Mouse (Mus musculus) erythroblast, adult 5-6 weeks (primary cell): Measurements from ENCODE around the gene Tpst2. TPM values are rescaled to one million over a fixed set of nuclear protein-coding genes. Genes with fewer than 3 reads are reported as not detected.
"Not testable (repeated sequence)": the region's sequence is repeated elsewhere in the genome, so short reads cannot be mapped to it uniquely, and the experiment has no call there.

Experiments
- ATAC-seq: replicated peaks from 2 replicates; pipeline ENCODE4 v1.8.0; 2016; ENCODE audit warnings: moderate number of reproducible peaks, mild to moderate bottlenecking, moderate TSS enrichment, inconsistent platforms; ENCODE audit not compliant: poor library complexity, low FRiP score, severe bottlenecking
- total RNA-seq, 2 experiments: library from RNA; stranded (forward) in 1 of 2; stranded (reverse) in 1 of 2; fragments of 150-400 nt in 1 of 2; fragments of 200-764, 138-1000 nt in 1 of 2; gene quantifications; 2 replicates each; pipeline versions ENCODE4 v1.2.3 to v1.2.4; 2015 to 2017; ENCODE audit warnings: low replicate concordance in 2 of 2

The Tpst2 gene
- total RNA-seq, 2 experiments from 2014 or later = 5.0 to 11.7 TPM

GRCm38 (mm10) chr5:112294696-112295095 lies 18.2 kb downstream of the Tpst2 start:
- no peak for ATAC-seq

- ATAC-seq = no peak
These were observed 18.7 kb downstream of the Tpst2 start for GRCm38 (mm10) chr5:112295162-112295561.

- no peak for ATAC-seq
These were observed 19.1 kb downstream of the Tpst2 start for GRCm38 (mm10) chr5:112295564-112295963.

GRCm38 (mm10) chr5:112296404-112297181 lies 20.1 kb downstream of the Tpst2 start:
- ATAC-seq = 0 out of 2 replicates have a peak, but pooled peaks have one; percentile 27

GRCm38 (mm10) chr5:112297257-112297656 lies 20.8 kb downstream of the Tpst2 start:
- no peak for ATAC-seq

- ATAC-seq = no peak
These were observed 21.9 kb downstream of the Tpst2 start for GRCm38 (mm10) chr5:112298226-112298988.

GRCm38 (mm10) chr5:112299399-112299798 lies 22.9 kb downstream of the Tpst2 start:
- ATAC-seq = no peak

- no peak for ATAC-seq
These were observed 23.6 kb downstream of the Tpst2 start for GRCm38 (mm10) chr5:112300112-112300511.

GRCm38 (mm10) chr5:112300721-112301308 lies 24.3 kb downstream of the Tpst2 start:
- ATAC-seq = no peak

GRCm38 (mm10) chr5:112301694-112302093 lies 25.2 kb downstream of the Tpst2 start:
- ATAC-seq = no peak

GRCm38 (mm10) chr5:112302310-112302709 lies 25.8 kb downstream of the Tpst2 start:
- no peak for ATAC-seq

GRCm38 (mm10) chr5:112305842-112306241 lies 29.4 kb downstream of the Tpst2 start:
- ATAC-seq = no peak

- no peak for ATAC-seq
These were observed 36.9 kb downstream of the Tpst2 start for GRCm38 (mm10) chr5:112313222-112313885.

GRCm38 (mm10) chr5:112316468-112316867 lies 40.0 kb downstream of the Tpst2 start:
- no peak for ATAC-seq

GRCm38 (mm10) chr5:112317328-112317727 lies 40.8 kb downstream of the Tpst2 start:
- ATAC-seq = no peak

GRCm38 (mm10) chr5:112319343-112319742 lies 42.9 kb downstream of the Tpst2 start:
- ATAC-seq = not testable (repeated sequence)

GRCm38 (mm10) chr5:112320379-112320778 lies 43.9 kb downstream of the Tpst2 start:
- no peak for ATAC-seq

- no peak for ATAC-seq
These were observed 44.4 kb downstream of the Tpst2 start for GRCm38 (mm10) chr5:112320936-112321335.

GRCm38 (mm10) chr5:112321376-112321775 lies 44.9 kb downstream of the Tpst2 start:
- no peak for ATAC-seq

GRCm38 (mm10) chr5:112323246-112323645 lies 46.8 kb downstream of the Tpst2 start:
- no peak for ATAC-seq
